Mouse (Mus musculus) effector memory CD4-positive, alpha-beta T cell, adult 5 months (primary cell): Measurements from ENCODE around the gene Slc6a14. TPM values are rescaled to one million over a fixed set of nuclear protein-coding genes. Genes with fewer than 3 reads are reported as not detected.

Experiments used
- polyA plus RNA-seq: library from polyadenylated mRNA; unstranded; fragments of 100-300 nt; shearing (Covaris generic); gene quantifications from one replicate; pipeline ENCODE4 v1.2.1, GENCODE M21; 2017

The Slc6a14 gene
- polyA plus RNA-seq = not detected

DNA sequence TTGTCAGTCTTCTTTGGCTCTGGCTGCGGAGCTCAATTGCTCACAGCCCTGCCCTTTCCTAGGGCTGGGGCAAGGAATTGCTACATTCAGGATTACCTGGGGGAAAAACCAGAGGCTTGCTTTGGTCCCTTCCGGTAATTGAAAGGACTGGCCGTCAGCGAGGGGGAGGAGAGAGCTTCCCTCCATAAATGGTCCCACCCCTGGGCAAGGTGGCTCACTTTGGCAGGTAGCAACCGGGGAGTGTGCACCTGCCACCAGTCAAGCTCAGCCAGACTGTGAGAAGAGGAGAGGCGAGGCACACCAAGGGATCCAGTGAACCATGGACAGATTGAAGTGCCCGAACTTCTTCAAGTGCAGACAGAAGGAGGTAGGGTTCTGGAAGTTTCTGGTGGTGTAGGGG is at the start of gene Slc6a14:
TSS of gene Slc6a14 (plus strand) at position 68 of the 400 bp plus-strand sequence.

DNA sequence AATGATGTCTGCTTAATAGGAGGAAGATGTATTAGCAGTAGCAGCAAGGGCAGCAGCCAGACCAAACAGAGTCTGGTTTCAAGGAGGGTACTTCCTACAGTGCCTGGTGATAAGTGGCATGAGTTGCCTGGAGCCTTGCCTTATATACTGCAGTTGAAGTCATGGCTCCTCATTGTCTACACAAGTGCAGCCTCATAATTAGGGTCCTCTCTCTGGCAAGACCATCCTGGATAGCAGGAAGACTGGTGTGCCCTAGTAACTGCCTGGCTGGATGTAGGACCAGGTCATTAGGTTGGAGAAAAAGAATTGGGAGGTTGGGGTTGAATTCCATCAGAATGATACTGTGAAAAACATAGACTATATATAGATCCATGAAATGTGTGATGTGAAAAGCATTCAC is 30.3 kb downstream of the Slc6a14 start, which contains the start of gene Gm28269:
TSS of gene Gm28269 (minus strand) at position 101 of the 400 bp plus-strand sequence.

Other genes with a start within 250 kb of the Slc6a14 start
- not detected for gene Agtr2, start 230.4 kb upstream of the Slc6a14 start, polyA plus RNA-seq
- gene Gm28269, start 30.2 kb downstream of the Slc6a14 start, polyA plus RNA-seq = not detected